Mouse (Mus musculus) ES-Bruce4 (cell line): ENCODE results near the gene Ntn1.

Experiments used
- CTCF ChIP-seq: IDR thresholded peaks from one replicate; pipeline ENCODE4 v1.8.1; 2011; ENCODE audit warnings: low read depth, low read length
- POLR2A ChIP-seq: IDR thresholded peaks from one replicate; pipeline ENCODE4 v1.8.1; 2011; ENCODE audit warnings: low read length; ENCODE audit not compliant: insufficient read depth

- TF ChIP-seq CTCF = no peak
- TF ChIP-seq POLR2A = no peak
Measured at GRCm38 (mm10) chr11:68188695-68189201, 211.9 kb downstream of the Ntn1 start.
